Mouse (Mus musculus): ENCODE data around the gene Tfcp2l1. TPM values are rescaled to one million over a fixed set of nuclear protein-coding genes. Genes with fewer than 3 reads are reported as not detected.

Tfcp2l1 gene
- total and polyA plus RNA-seq, 2 experiments from 2014 or later: 0.79 to 7.7 TPM

GRCm38 (mm10) chr1:118728796-118729195, 101.1 kb downstream of the Tfcp2l1 start:
- no peaks in the 10 kb centered on the region for H3K27me3 ChIP-seq (ENCODE audit: insufficient read depth, low read length)
- H3K4me3 ChIP-seq (ENCODE audit: low read depth, low read length): no peak overlapping the region
- no peaks in the 10 kb centered on the region for H3K4me1 ChIP-seq (ENCODE audit: insufficient read depth)
- DNase-seq: peak; percentile 61
- no peak for TF ChIP-seq CTCF (IDR thresholded peaks at IDR 0.05; ENCODE audit: low read depth)
- peak; percentile 45; the same call in 1 of the 2 replicates for ATAC-seq
- H3K36me3 ChIP-seq (ENCODE audit: insufficient read depth): no peaks in the 10 kb centered on the region
- H3K4me2 ChIP-seq (ENCODE audit: low read depth): no peak overlapping the region
- H3K27ac ChIP-seq (ENCODE audit: low read depth, low read length): no peak overlapping the region
- H3K9ac ChIP-seq: no peak overlapping the region
- H3K9me3 ChIP-seq (ENCODE audit: low read length): no peaks in the 10 kb centered on the region

Other genes with a start within 250 kb of the Tfcp2l1 start
- gene Clasp1, start 238.9 kb upstream of the Tfcp2l1 start, total RNA-seq (2014; rRNA removed): 134 and 168 TPM in 2 replicates
- 36.8 and 67.3 TPM in 2 replicates for gene Clasp1, start 238.9 kb upstream of the Tfcp2l1 start, polyA plus RNA-seq (2015; fragmentation: Nextera tagmentation; extraction: Ambion mirVana)